Mouse (Mus musculus): ENCODE measurements at regions not wholly inside any gene's neighbourhood (a gene's known extent, or its start where the extent isn't known, plus 50 kb on each side); places are given as distances from the start of the nearest gene placed in this dataset.

- Histone ChIP-seq H3K27me3 (ENCODE audit: control insufficient read depth, insufficient read depth, low read length) (no peaks in the 10 kb centered on the region), H3K4me3 (ENCODE audit: low read depth, low read length) (no peak overlapping the region), H3K9me3 (ENCODE audit: control insufficient read depth, low read length) (no peaks in the 10 kb centered on the region), H3K4me2 (ENCODE audit: low read depth) (no peak overlapping the region), H3K4me1 (ENCODE audit: control insufficient read depth, insufficient read depth, low read length) (no peaks in the 10 kb centered on the region), H3K36me3 (ENCODE audit: control insufficient read depth, insufficient read depth, low read length) (no peaks in the 10 kb centered on the region), H3K27ac (ENCODE audit: low read depth, low read length) (no peak overlapping the region), H3K9ac (ENCODE audit: low read length) (no peak overlapping the region)
- DNase-seq (ENCODE audit: low spot score) (no peak), ATAC-seq (ENCODE audit: insufficient read depth, low FRiP score, low TSS enrichment) (no peak)
- WGBS = 79% methylated on average over 5 of the region's 5 CpGs
Observed at GRCm38 (mm10) chr4:27845521-27845920, 967.4 kb upstream of the Epha7 start.

- Histone ChIP-seq H3K36me3 (ENCODE audit: control insufficient read depth, insufficient read depth, low read length) (no peaks in the 10 kb centered on the region), H3K4me3 (ENCODE audit: low read depth, low read length) (no peak overlapping the region), H3K9ac (ENCODE audit: low read length) (no peak overlapping the region), H3K27me3 (ENCODE audit: control insufficient read depth, insufficient read depth, low read length) (no peaks in the 10 kb centered on the region), H3K4me1 (ENCODE audit: control insufficient read depth, insufficient read depth, low read length) (no peaks in the 10 kb centered on the region), H3K9me3 (ENCODE audit: control insufficient read depth, low read length) (no peaks in the 10 kb centered on the region), H3K27ac (ENCODE audit: low read depth, low read length) (no peak overlapping the region), H3K4me2 (ENCODE audit: low read depth) (no peak overlapping the region)
- WGBS = 92% methylated on average over 5 of the region's 5 CpGs
- DNase-seq (ENCODE audit: low spot score) (no peak), ATAC-seq (ENCODE audit: insufficient read depth, low FRiP score, low TSS enrichment) (no peak)
Observed at GRCm38 (mm10) chr4:27846106-27846622, 966.8 kb upstream of the Epha7 start.

GRCm38 (mm10) chr4:27856086-27856485, 956.8 kb upstream of the Epha7 start:
- 84% methylated on average over 2 of the region's 2 CpGs for WGBS
- no peak overlapping the region for H3K4me2 ChIP-seq (ENCODE audit: low read depth)
- no peak overlapping the region for H3K9ac ChIP-seq (ENCODE audit: low read length)
- DNase-seq (ENCODE audit: low spot score) (no peak), ATAC-seq (ENCODE audit: insufficient read depth, low FRiP score, low TSS enrichment) (no peak)
- H3K36me3 ChIP-seq (ENCODE audit: control insufficient read depth, insufficient read depth, low read length) = no peaks in the 10 kb centered on the region
- H3K4me1 ChIP-seq (ENCODE audit: control insufficient read depth, insufficient read depth, low read length) = no peaks in the 10 kb centered on the region
- no peaks in the 10 kb centered on the region for H3K27me3 ChIP-seq (ENCODE audit: control insufficient read depth, insufficient read depth, low read length)
- no peak overlapping the region for H3K4me3 ChIP-seq (ENCODE audit: low read depth, low read length)
- no peak overlapping the region for H3K27ac ChIP-seq (ENCODE audit: low read depth, low read length)
- H3K9me3 ChIP-seq (ENCODE audit: control insufficient read depth, low read length) = no peaks in the 10 kb centered on the region

GRCm38 (mm10) chr4:27887262-27887954, 925.5 kb upstream of the Epha7 start:
- 41% methylated on average over 5 of the region's 5 CpGs for WGBS
- Histone ChIP-seq H3K36me3 (ENCODE audit: control insufficient read depth, insufficient read depth, low read length) (no peaks in the 10 kb centered on the region), H3K9ac (ENCODE audit: low read length) (no peak overlapping the region), H3K4me2 (ENCODE audit: low read depth) (no peak overlapping the region), H3K9me3 (ENCODE audit: control insufficient read depth, low read length) (no peaks in the 10 kb centered on the region), H3K27me3 (ENCODE audit: control insufficient read depth, insufficient read depth, low read length) (0 out of 2 replicates have a peak, but pooled peaks cover 2% of the 10 kb centered on the region), H3K27ac (ENCODE audit: low read depth, low read length) (no peak overlapping the region), H3K4me1 (ENCODE audit: control insufficient read depth, insufficient read depth, low read length) (no peaks in the 10 kb centered on the region), H3K4me3 (ENCODE audit: low read depth, low read length) (no peak overlapping the region)
- DNase-seq (ENCODE audit: low spot score) = peak; percentile 29
- ATAC-seq (ENCODE audit: insufficient read depth, low FRiP score, low TSS enrichment) = peak; percentile 96

- H3K4me3 ChIP-seq (ENCODE audit: low read depth, low read length) = no peak overlapping the region
- H3K36me3 ChIP-seq (ENCODE audit: control insufficient read depth, insufficient read depth, low read length) = no peaks in the 10 kb centered on the region
- no peaks in the 10 kb centered on the region for H3K27me3 ChIP-seq (ENCODE audit: control insufficient read depth, insufficient read depth, low read length)
- WGBS = 85% methylated on average over 2 of the region's 2 CpGs
- DNase-seq (ENCODE audit: low spot score) (no peak), ATAC-seq (ENCODE audit: insufficient read depth, low FRiP score, low TSS enrichment) (no peak)
- H3K4me2 ChIP-seq (ENCODE audit: low read depth) = no peak overlapping the region
- H3K27ac ChIP-seq (ENCODE audit: low read depth, low read length) = no peak overlapping the region
- H3K9me3 ChIP-seq (ENCODE audit: control insufficient read depth, low read length) = no peaks in the 10 kb centered on the region
- H3K4me1 ChIP-seq (ENCODE audit: control insufficient read depth, insufficient read depth, low read length) = no peaks in the 10 kb centered on the region
- no peak overlapping the region for H3K9ac ChIP-seq (ENCODE audit: low read length)
Observed at GRCm38 (mm10) chr4:27896396-27896795, 916.5 kb upstream of the Epha7 start.

GRCm38 (mm10) chr4:27945351-27945750, 867.6 kb upstream of the Epha7 start:
- ATAC-seq (ENCODE audit: insufficient read depth, low FRiP score, low TSS enrichment) = no peak
- Histone ChIP-seq H3K36me3 (ENCODE audit: control insufficient read depth, insufficient read depth, low read length) (no peaks in the 10 kb centered on the region), H3K4me3 (ENCODE audit: low read depth, low read length) (no peak overlapping the region), H3K4me1 (ENCODE audit: control insufficient read depth, insufficient read depth, low read length) (no peaks in the 10 kb centered on the region), H3K4me2 (ENCODE audit: low read depth) (no peak overlapping the region), H3K9ac (ENCODE audit: low read length) (no peak overlapping the region), H3K27me3 (ENCODE audit: control insufficient read depth, insufficient read depth, low read length) (no peaks in the 10 kb centered on the region), H3K9me3 (ENCODE audit: control insufficient read depth, low read length) (no peaks in the 10 kb centered on the region), H3K27ac (ENCODE audit: low read depth, low read length) (no peak overlapping the region)
- 71% methylated on average over 2 of the region's 2 CpGs for WGBS
- DNase-seq (ENCODE audit: low spot score) = no peak

- H3K36me3 ChIP-seq (ENCODE audit: control insufficient read depth, insufficient read depth, low read length) = no peaks in the 10 kb centered on the region
- H3K27ac ChIP-seq (ENCODE audit: low read depth, low read length) = no peak overlapping the region
- H3K9ac ChIP-seq (ENCODE audit: low read length) = no peak overlapping the region
- H3K4me1 ChIP-seq (ENCODE audit: control insufficient read depth, insufficient read depth, low read length) = no peaks in the 10 kb centered on the region
- no peaks in the 10 kb centered on the region for H3K27me3 ChIP-seq (ENCODE audit: control insufficient read depth, insufficient read depth, low read length)
- WGBS = 93% methylated on average over 1 of the region's 1 CpGs
- no peak overlapping the region for H3K4me3 ChIP-seq (ENCODE audit: low read depth, low read length)
- ATAC-seq (ENCODE audit: insufficient read depth, low FRiP score, low TSS enrichment) = no peak
- H3K4me2 ChIP-seq (ENCODE audit: low read depth) = no peak overlapping the region
- DNase-seq (ENCODE audit: low spot score) = no peak
- no peaks in the 10 kb centered on the region for H3K9me3 ChIP-seq (ENCODE audit: control insufficient read depth, low read length)
Observed at GRCm38 (mm10) chr4:27945768-27946167, 867.2 kb upstream of the Epha7 start.

GRCm38 (mm10) chr4:27949970-27950717, 862.8 kb upstream of the Epha7 start:
- no peaks in the 10 kb centered on the region for H3K9me3 ChIP-seq (ENCODE audit: control insufficient read depth, low read length)
- no peaks in the 10 kb centered on the region for H3K36me3 ChIP-seq (ENCODE audit: control insufficient read depth, insufficient read depth, low read length)
- no peaks in the 10 kb centered on the region for H3K27me3 ChIP-seq (ENCODE audit: control insufficient read depth, insufficient read depth, low read length)
- 69% methylated on average over 8 of the region's 8 CpGs for WGBS
- H3K4me1 ChIP-seq (ENCODE audit: control insufficient read depth, insufficient read depth, low read length) = no peaks in the 10 kb centered on the region
- no peak overlapping the region for H3K4me2 ChIP-seq (ENCODE audit: low read depth)
- ATAC-seq (ENCODE audit: insufficient read depth, low FRiP score, low TSS enrichment) (no peak), DNase-seq (ENCODE audit: low spot score) (no peak)
- no peak overlapping the region for H3K27ac ChIP-seq (ENCODE audit: low read depth, low read length)
- no peak overlapping the region for H3K4me3 ChIP-seq (ENCODE audit: low read depth, low read length)
- H3K9ac ChIP-seq (ENCODE audit: low read length) = no peak overlapping the region

Measured in neural tube, embryonic 11.5 days (tissue).